Mouse (Mus musculus) myocyte (in vitro differentiated cells): ENCODE data around the gene Phlpp1. TPM values are rescaled to one million over a fixed set of nuclear protein-coding genes. Genes with fewer than 3 reads are reported as not detected.

Experiments
- H3K27me3 ChIP-seq: one replicate; pipeline ENCODE4 v1.6.1; 2011; ENCODE audit not compliant: control insufficient read depth, insufficient read depth, insufficient read length
- H3K36me3 ChIP-seq: one replicate; pipeline ENCODE4 v1.6.1; 2011; ENCODE audit not compliant: control insufficient read depth, insufficient read depth
- H3K4me2 ChIP-seq: one replicate; pipeline ENCODE4 v1.6.1; 2011; ENCODE audit warnings: low read depth, control low read depth
- H3K4me3 ChIP-seq: one replicate; pipeline ENCODE4 v1.5.1; 2011; ENCODE audit warnings: mild to moderate bottlenecking, control low read depth, moderate library complexity
- H3K79me2 ChIP-seq: one replicate; pipeline ENCODE4 v1.6.1; 2011; ENCODE audit not compliant: control insufficient read depth, insufficient read depth
- H3ac ChIP-seq: one replicate; pipeline ENCODE4 v1.6.1; 2011; ENCODE audit not compliant: control insufficient read depth, insufficient read length
- CEBPB ChIP-seq: IDR thresholded peaks from 2 replicates; pipeline ENCODE4 v1.6.1; 2011; ENCODE audit warnings: mild to moderate bottlenecking, moderate library complexity; ENCODE audit not compliant: poor library complexity, insufficient read depth, severe bottlenecking
- E2F4 ChIP-seq: IDR thresholded peaks from one replicate; pipeline ENCODE4 v1.6.1; 2011; ENCODE audit warnings: mild to moderate bottlenecking, control low read depth, moderate library complexity; ENCODE audit not compliant: insufficient read depth
- MAX ChIP-seq: IDR thresholded peaks from one replicate; pipeline ENCODE4 v1.6.1; 2011; ENCODE audit warnings: low read depth, mild to moderate bottlenecking, control low read depth
- MYOD1 ChIP-seq, 3 experiments: IDR thresholded peaks; one replicate each; pipeline ENCODE4 v1.6.1; 2011; ENCODE audit warnings: control low read depth in 2 of 3, low read depth in 2 of 3, mild to moderate bottlenecking in 2 of 3, moderate library complexity in 1 of 3; ENCODE audit not compliant: insufficient read length in 2 of 3, control insufficient read depth in 1 of 3
- MYOG ChIP-seq, 3 experiments: IDR thresholded peaks; one replicate each; pipeline ENCODE4 v1.6.1; 2011; ENCODE audit warnings: control low read depth in 2 of 3, low read depth in 2 of 3, mild to moderate bottlenecking in 2 of 3; ENCODE audit not compliant: insufficient read length in 2 of 3, control insufficient read depth in 1 of 3, insufficient read depth in 1 of 3
- POLR2A ChIP-seq: IDR thresholded peaks from one replicate; pipeline ENCODE4 v1.6.1; 2011; ENCODE audit warnings: low read depth, mild to moderate bottlenecking, control low read depth, moderate library complexity; ENCODE audit not compliant: insufficient read length
- POLR2AphosphoS2 ChIP-seq: IDR thresholded peaks from one replicate; pipeline ENCODE4 v1.6.1; 2011; ENCODE audit warnings: low read depth, control low read depth; ENCODE audit not compliant: insufficient read length
- REST ChIP-seq: IDR thresholded peaks from one replicate; pipeline ENCODE4 v1.6.1; 2011; ENCODE audit warnings: mild to moderate bottlenecking, control low read depth, moderate library complexity; ENCODE audit not compliant: insufficient read depth, insufficient read length
- SRF ChIP-seq: IDR thresholded peaks from one replicate; pipeline ENCODE4 v1.6.1; 2011; ENCODE audit warnings: low read depth; ENCODE audit not compliant: control insufficient read depth, insufficient read length
- TCF12 ChIP-seq: IDR thresholded peaks from one replicate; pipeline ENCODE4 v1.6.1; 2011; ENCODE audit warnings: mild to moderate bottlenecking, control low read depth; ENCODE audit not compliant: poor library complexity, insufficient read depth, severe bottlenecking
- TCF3 ChIP-seq: IDR thresholded peaks from one replicate; pipeline ENCODE4 v1.6.1; 2011; ENCODE audit warnings: low read depth, control low read depth; ENCODE audit not compliant: insufficient read length
- USF1 ChIP-seq: IDR thresholded peaks from one replicate; pipeline ENCODE4 v1.6.1; 2011; ENCODE audit warnings: low read depth, mild to moderate bottlenecking, control low read depth, moderate library complexity
- polyA plus RNA-seq: library from polyadenylated mRNA; unstranded; fragments of >200 nt; fragmentation: generic; extraction: Trizol; gene quantifications from one replicate; pipeline ENCODE4 v1.2.1, GENCODE M21; 2012; ENCODE audit warnings: missing spikeins

Phlpp1 gene
- polyA plus RNA-seq, 1 experiment = 7.9 TPM

DNA sequence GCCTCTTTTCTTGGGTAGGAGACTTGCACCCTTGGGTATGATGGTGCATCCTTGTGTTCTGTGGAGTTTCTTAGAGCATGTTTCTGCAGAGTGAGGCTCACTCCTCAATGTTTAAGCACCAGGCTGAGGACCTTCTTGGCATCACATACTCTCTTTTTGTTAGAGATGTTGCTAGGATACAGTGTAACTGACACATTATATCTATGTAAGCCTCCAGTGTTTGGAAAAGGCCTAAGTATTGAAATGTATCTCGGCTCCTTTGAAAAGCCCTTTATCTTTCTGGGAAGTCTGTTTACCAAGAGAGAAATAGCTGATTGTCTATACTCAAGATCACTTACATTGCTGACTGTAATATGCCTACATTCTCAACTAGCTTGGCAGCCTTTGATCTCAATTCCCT is 208.9 kb downstream of the Phlpp1 start:
- no peak overlapping the region for H3K4me3 ChIP-seq
- H3K27me3 ChIP-seq = no peaks in the 10 kb centered on the region
- TF ChIP-seq USF1 = no peak
- TF ChIP-seq POLR2A = no peak
- TF ChIP-seq TCF3 = no peak
- TF ChIP-seq MYOG (IDR thresholded peaks at IDR 0.05; ENCODE audit: control insufficient read depth in 1 of 3, insufficient read depth in 1 of 3, insufficient read length in 2 of 3, low read depth in 2 of 3) = no peak
- no peak for TF ChIP-seq POLR2AphosphoS2
- no peak for TF ChIP-seq MYOD1 (IDR thresholded peaks at IDR 0.05; ENCODE audit: control insufficient read depth in 1 of 3, insufficient read length in 2 of 3, low read depth in 2 of 3)
- TF ChIP-seq E2F4 = no peak
- no peak for TF ChIP-seq SRF
- TF ChIP-seq MAX = no peak
- no peak for TF ChIP-seq TCF12
- no peak overlapping the region for H3K4me2 ChIP-seq
- no peaks in the 10 kb centered on the region for H3K79me2 ChIP-seq
- peaks cover 5% of the 10 kb centered on the region for H3K36me3 ChIP-seq
- H3ac ChIP-seq = no peak overlapping the region

DNA sequence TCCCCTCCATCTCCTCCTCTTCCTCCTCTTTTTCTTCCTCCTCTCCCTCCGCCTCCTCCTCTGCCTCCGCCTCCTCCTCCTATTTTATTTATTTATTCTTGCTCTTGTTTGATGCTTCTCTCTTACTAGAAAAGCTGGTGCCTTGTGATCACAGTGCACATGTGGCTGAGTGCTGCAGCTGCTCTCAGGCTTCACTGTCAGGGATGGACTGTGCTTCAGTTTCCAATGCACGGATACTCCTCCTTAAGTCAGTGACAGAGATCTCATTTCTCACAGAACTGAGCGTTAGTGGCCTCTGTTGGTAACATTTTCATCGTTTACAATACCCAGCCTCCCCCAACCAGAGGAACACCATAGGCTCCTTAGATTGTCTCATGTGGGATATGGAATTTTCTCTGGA is 215.0 kb downstream of the Phlpp1 start:
- Histone ChIP-seq H3K36me3 (peaks cover 24% of the 10 kb centered on the region), H3K79me2 (no peaks in the 10 kb centered on the region), H3K27me3 (no peaks in the 10 kb centered on the region), H3ac (no peak overlapping the region), H3K4me2 (no peak overlapping the region), H3K4me3 (no peak overlapping the region)
- TF ChIP-seq MYOG (IDR thresholded peaks at IDR 0.05; ENCODE audit: control insufficient read depth in 1 of 3, insufficient read depth in 1 of 3, insufficient read length in 2 of 3, low read depth in 2 of 3) = peak in 2 of 3 experiments; percentile 55 to 56
- no peak for TF ChIP-seq POLR2A
- TF ChIP-seq MYOD1 (IDR thresholded peaks at IDR 0.05; ENCODE audit: control insufficient read depth in 1 of 3, insufficient read length in 2 of 3, low read depth in 2 of 3) = peak; percentile 94 to 98 (median 98)
- no peak for TF ChIP-seq MAX
- TF ChIP-seq TCF3 = peak; percentile 18

- H3K79me2 ChIP-seq = no peaks in the 10 kb centered on the region
- H3K36me3 ChIP-seq = peaks cover 24% of the 10 kb centered on the region
- H3K4me3 ChIP-seq = no peak overlapping the region
- no peak for TF ChIP-seq TCF12
- no peak for TF ChIP-seq USF1
- TF ChIP-seq MAX = no peak
- TF ChIP-seq MYOG (IDR thresholded peaks at IDR 0.05; ENCODE audit: control insufficient read depth in 1 of 3, insufficient read depth in 1 of 3, insufficient read length in 2 of 3, low read depth in 2 of 3) = no peak
- no peak for TF ChIP-seq POLR2AphosphoS2
- no peak for TF ChIP-seq REST
- no peak for TF ChIP-seq SRF
- no peak for TF ChIP-seq TCF3
- TF ChIP-seq CEBPB = no peak
- TF ChIP-seq MYOD1 (IDR thresholded peaks at IDR 0.05; ENCODE audit: control insufficient read depth in 1 of 3, insufficient read length in 2 of 3, low read depth in 2 of 3) = no peak
- TF ChIP-seq POLR2A = no peak
- TF ChIP-seq E2F4 = no peak
- H3K4me2 ChIP-seq = no peak overlapping the region
- H3K27me3 ChIP-seq = no peaks in the 10 kb centered on the region
- no peak overlapping the region for H3ac ChIP-seq
Observed at GRCm38 (mm10) chr1:106387264-106387663, 215.7 kb downstream of the Phlpp1 start.

DNA sequence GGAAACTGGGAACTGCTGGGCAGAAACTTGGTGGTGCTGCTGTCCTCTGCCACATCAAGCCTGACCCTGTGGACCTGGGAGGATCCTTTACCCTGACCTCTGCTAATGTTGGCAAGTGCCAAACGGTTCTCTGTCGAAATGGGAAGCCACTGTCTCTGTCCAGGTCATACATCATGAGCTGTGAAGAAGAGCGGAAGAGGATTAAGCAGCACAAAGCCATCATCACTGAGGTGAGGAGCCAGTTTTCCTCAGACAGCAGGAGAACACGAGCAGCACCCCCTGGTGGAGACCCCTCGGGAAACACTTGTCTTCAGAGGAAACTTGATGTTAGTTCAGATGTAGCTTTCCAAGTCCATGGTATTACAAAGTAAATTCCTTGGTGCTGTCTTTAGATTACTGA is 218.1 kb downstream of the Phlpp1 start:
- Histone ChIP-seq H3K4me3 (no peak overlapping the region), H3ac (no peak overlapping the region), H3K27me3 (no peaks in the 10 kb centered on the region), H3K4me2 (no peak overlapping the region), H3K79me2 (no peaks in the 10 kb centered on the region), H3K36me3 (peaks cover 24% of the 10 kb centered on the region)
- no peak for TF ChIP-seq E2F4
- TF ChIP-seq SRF = no peak

DNA sequence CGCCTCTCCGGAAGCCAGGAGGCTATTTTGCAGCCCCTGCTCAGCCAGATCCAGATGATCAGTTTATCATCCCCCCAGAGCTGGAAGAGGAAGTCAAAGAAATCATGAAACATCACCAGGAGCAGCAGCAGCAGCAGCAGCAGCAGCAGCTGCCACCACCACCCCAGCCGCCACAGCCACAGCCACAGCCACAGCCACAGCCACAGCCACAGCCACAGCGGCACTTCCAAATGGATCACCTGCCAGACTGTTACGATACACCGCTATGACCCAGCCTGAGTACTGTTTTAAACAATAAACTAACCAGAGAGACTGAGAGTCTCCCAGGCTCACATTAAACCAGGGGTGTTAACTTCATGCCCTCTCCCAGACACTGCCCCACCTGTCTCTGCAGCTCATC is 221.5 kb downstream of the Phlpp1 start:
- Histone ChIP-seq H3K4me2 (no peak overlapping the region), H3K27me3 (no peaks in the 10 kb centered on the region), H3ac (no peak overlapping the region), H3K79me2 (no peaks in the 10 kb centered on the region), H3K36me3 (peaks cover 12% of the 10 kb centered on the region), H3K4me3 (no peak overlapping the region)
- TF ChIP-seq E2F4 = no peak
- peak in 1 of 3 experiments; percentile 53 for TF ChIP-seq MYOD1 (IDR thresholded peaks at IDR 0.05; ENCODE audit: control insufficient read depth in 1 of 3, insufficient read length in 2 of 3, low read depth in 2 of 3)
- TF ChIP-seq POLR2A = no peak
- TF ChIP-seq TCF3 = no peak
- peak in 2 of 3 experiments; percentile 61 to 65 for TF ChIP-seq MYOG (IDR thresholded peaks at IDR 0.05; ENCODE audit: control insufficient read depth in 1 of 3, insufficient read depth in 1 of 3, insufficient read length in 2 of 3, low read depth in 2 of 3)
